Mouse (Mus musculus): ENCODE results near the gene Bckdhb.

- TF ChIP-seq POLR2A (IDR thresholded peaks at IDR 0.05; ENCODE audit: low read depth, low read length) (no peak), CTCF (conservative IDR thresholded peaks at IDR 0.05; ENCODE audit: insufficient read depth, insufficient read length, low read depth, low read length) (no peak)
These were observed 200.1 kb downstream of the Bckdhb start for GRCm38 (mm10) chr9:84124996-84125395.

Measured in kidney, adult 2 months (tissue).